In genomic region chr7:103699469-103699868, GRCm38 (mm10) we compare ENCODE assay signal across 24 mouse cellular contexts. TPM values are rescaled to one million over a fixed set of nuclear protein-coding genes. Genes with fewer than 3 reads are reported as not detected.
"Had no signal": no experiment of that assay in that cellular context is flagged by ENCODE, and none has a peak within 500 bp of the region (broad histone marks: within the 10 kb centered on the region; RNA-seq: fewer than 3 reads in every experiment).

No protein-coding gene starts in this region.

- H3K4me2 ChIP-seq: lung, embryonic 15.5 days; midbrain, embryonic 13.5 days; neural tube, embryonic 12.5 days; stomach, embryonic 15.5 days had no signal

- H3K9ac ChIP-seq: liver, postnatal 0 days; lung, embryonic 15.5 days; midbrain, embryonic 13.5 days; neural tube, embryonic 12.5 days; stomach, embryonic 15.5 days had no signal

- ATAC-seq: liver, postnatal 0 days; lung, postnatal 0 days; midbrain, embryonic 13.5 days; midbrain, embryonic 16.5 days had no signal

- H3K4me1 ChIP-seq: lung, embryonic 15.5 days; megakaryocyte, embryonic 14.5 days; midbrain, embryonic 13.5 days; neural tube, embryonic 12.5 days; stomach, embryonic 15.5 days had no signal

- H3K27me3 ChIP-seq: lung, embryonic 15.5 days; megakaryocyte, embryonic 14.5 days; midbrain, embryonic 13.5 days; neural tube, embryonic 12.5 days; stomach, embryonic 15.5 days had no signal

- DNase-seq: liver, postnatal 0 days; lung, adult 2 months; lung, postnatal 14 days; lung, postnatal 36 days; right cerebral cortex, postnatal 14 days; thymus, adult 2 months; thymus, postnatal 25 days; thymus, postnatal 4 days had no signal

- H3K4me3 ChIP-seq: lung, embryonic 15.5 days; megakaryocyte, embryonic 14.5 days; midbrain, embryonic 13.5 days; neural tube, embryonic 12.5 days; stomach, embryonic 15.5 days had no signal

- H3K36me3 ChIP-seq: lung, embryonic 15.5 days; midbrain, embryonic 13.5 days; neural tube, embryonic 12.5 days; stomach, embryonic 15.5 days had no signal

- H3K27ac ChIP-seq: lung, embryonic 15.5 days; macrophage; midbrain, embryonic 13.5 days; neural tube, embryonic 12.5 days; stomach, embryonic 15.5 days; stomach, postnatal 0 days had no signal

- H3K9me3 ChIP-seq: lung, embryonic 15.5 days; megakaryocyte, embryonic 14.5 days; midbrain, embryonic 13.5 days; neural tube, embryonic 12.5 days; stomach, embryonic 15.5 days had no signal

RNA-seq across cellular contexts. Expression of gene Olfr243, which starts 15.0 kb away (rescaled TPM):
- total RNA-seq: megakaryocyte progenitor cell, adult 5-6 weeks; monocyte, adult 5-6 weeks had no signal
- polyA plus RNA-seq: liver, postnatal 0 days; lung, adult 2 months; lung, embryonic 15.5 days; lung, postnatal 0 days; macrophage; midbrain, embryonic 13.5 days; midbrain, embryonic 16.5 days; neural tube, embryonic 12.5 days; neural tube, embryonic 14.5 days; spleen, adult 2 months; stomach, embryonic 15.5 days; stomach, postnatal 0 days; testis, adult 2 months; thymus, adult 2 months; urinary bladder, adult 2 months had no signal

RNA-seq across cellular contexts. Expression of gene Olfr625-ps1, which starts 16.9 kb away (rescaled TPM):
- total RNA-seq: megakaryocyte progenitor cell, adult 5-6 weeks; monocyte, adult 5-6 weeks; neutrophil, adult 5-6 weeks had no signal
- polyA plus RNA-seq: liver, postnatal 0 days; lung, adult 2 months; lung, embryonic 15.5 days; lung, postnatal 0 days; macrophage; midbrain, embryonic 13.5 days; midbrain, embryonic 16.5 days; neural tube, embryonic 12.5 days; neural tube, embryonic 14.5 days; spleen, adult 2 months; stomach, embryonic 15.5 days; stomach, postnatal 0 days; testis, adult 2 months; thymus, adult 2 months; urinary bladder, adult 2 months had no signal

RNA-seq across cellular contexts. Expression of gene Olfr624, which starts 28.5 kb away (rescaled TPM):
- total RNA-seq: monocyte, adult 5-6 weeks; neutrophil, adult 5-6 weeks had no signal
- polyA plus RNA-seq: liver, postnatal 0 days; lung, adult 2 months; lung, embryonic 15.5 days; midbrain, embryonic 16.5 days; neural tube, embryonic 12.5 days; neural tube, embryonic 14.5 days; spleen, adult 2 months had no signal

RNA-seq across cellular contexts. Expression of gene Olfr628, which starts 30.7 kb away (rescaled TPM):
- total RNA-seq: megakaryocyte progenitor cell, adult 5-6 weeks; monocyte, adult 5-6 weeks; neutrophil, adult 5-6 weeks had no signal
- polyA plus RNA-seq: liver, postnatal 0 days; lung, adult 2 months; lung, embryonic 15.5 days; lung, postnatal 0 days; macrophage; midbrain, embryonic 13.5 days; midbrain, embryonic 16.5 days; neural tube, embryonic 12.5 days; neural tube, embryonic 14.5 days; spleen, adult 2 months; stomach, embryonic 15.5 days; stomach, postnatal 0 days; testis, adult 2 months; thymus, adult 2 months; urinary bladder, adult 2 months had no signal

RNA-seq across cellular contexts. Expression of gene Olfr623, which starts 36.0 kb away (rescaled TPM):
- total RNA-seq: megakaryocyte progenitor cell, adult 5-6 weeks; monocyte, adult 5-6 weeks; neutrophil, adult 5-6 weeks had no signal
- polyA plus RNA-seq: liver, postnatal 0 days; lung, adult 2 months; lung, embryonic 15.5 days; lung, postnatal 0 days; macrophage; midbrain, embryonic 13.5 days; midbrain, embryonic 16.5 days; neural tube, embryonic 12.5 days; neural tube, embryonic 14.5 days; spleen, adult 2 months; stomach, embryonic 15.5 days; stomach, postnatal 0 days; testis, adult 2 months; thymus, adult 2 months; urinary bladder, adult 2 months had no signal
